Mouse (Mus musculus) lung, postnatal 0 days (tissue): Measurements from ENCODE around the gene Efcab2. TPM values are rescaled to one million over a fixed set of nuclear protein-coding genes. Genes with fewer than 3 reads are reported as not detected.

Experiments
- ATAC-seq: fragments of 200-750 bp; cut with Nextera tagmentation; 2 replicates; pipeline ENCODE4 v1.8.0; 2017; ENCODE audit warnings: moderate library complexity
- DNase-seq: peaks from one replicate; pipeline ENCODE4 v3.0.0-alpha.2; 2016; ENCODE audit warnings: low spot score
- H3K27ac ChIP-seq: fragments of 300-500 bp; sonication (generic); 2 replicates; pipeline ENCODE4 v1.5.1; 2014; ENCODE audit warnings: antibody characterized with exemption, mild to moderate bottlenecking, low read length, mixed read lengths
- H3K27me3 ChIP-seq: fragments of 300-500 bp; sonication (generic); replicated peaks from 2 replicates; pipeline ENCODE4 v1.6.1; 2014; ENCODE audit warnings: low read length, mixed read lengths; ENCODE audit not compliant: insufficient read depth
- H3K36me3 ChIP-seq: fragments of 300-500 bp; sonication (generic); 2 replicates; pipeline ENCODE4 v1.6.1; 2014; ENCODE audit warnings: low read length, mixed read lengths; ENCODE audit not compliant: insufficient read depth
- H3K4me1 ChIP-seq: fragments of 300-500 bp; sonication (generic); 2 replicates; pipeline ENCODE4 v1.6.1; 2014; ENCODE audit warnings: antibody characterized with exemption, low read depth, low read length, mixed read lengths; ENCODE audit not compliant: insufficient read depth
- H3K4me2 ChIP-seq: fragments of 300-500 bp; sonication (generic); replicated peaks from 2 replicates; pipeline ENCODE4 v1.6.1; 2014; ENCODE audit warnings: low read depth, mild to moderate bottlenecking, low read length, moderate library complexity, mixed read lengths
- H3K4me3 ChIP-seq: fragments of 300-500 bp; sonication (generic); 2 replicates; pipeline ENCODE4 v1.5.1; 2014; ENCODE audit warnings: low read depth, low read length
- H3K9ac ChIP-seq: fragments of 300-500 bp; sonication (generic); replicated peaks from 2 replicates; pipeline ENCODE4 v1.6.1; 2014; ENCODE audit warnings: low read depth, mild to moderate bottlenecking
- H3K9me3 ChIP-seq: fragments of 300-500 bp; sonication (generic); 2 replicates; pipeline ENCODE4 v1.6.1; 2016; ENCODE audit warnings: low read length, mixed read lengths
- CTCF ChIP-seq: IDR thresholded peaks from 2 replicates; pipeline ENCODE4 v1.5.1; 2016; ENCODE audit warnings: antibody characterized with exemption, mild to moderate bottlenecking
- EP300 ChIP-seq: IDR thresholded peaks from 2 replicates; pipeline ENCODE4 v1.6.1; 2016; ENCODE audit warnings: antibody characterized with exemption, mild to moderate bottlenecking, control low read depth
- WGBS: fragments of 180-500 bp; shearing (Covaris S2); extraction: QIAGEN DNeasy Blood & Tissue Kit; methylation state at CpG from one replicate; pipeline ENCODE4 v1.1.7; 2014; 5-methylcytosine and 5-hydroxymethylcytosine counted together
- polyA plus RNA-seq: library from polyadenylated mRNA; unstranded; fragments of >200 nt; fragmentation: Nextera tagmentation; extraction: Ambion mirVana; gene quantifications from 2 replicates; pipeline ENCODE4 v1.2.1, GENCODE M21; 2015

Gene Efcab2
- polyA plus RNA-seq, 1 experiment from 2014 or later, result 5.3 TPM

DNA sequence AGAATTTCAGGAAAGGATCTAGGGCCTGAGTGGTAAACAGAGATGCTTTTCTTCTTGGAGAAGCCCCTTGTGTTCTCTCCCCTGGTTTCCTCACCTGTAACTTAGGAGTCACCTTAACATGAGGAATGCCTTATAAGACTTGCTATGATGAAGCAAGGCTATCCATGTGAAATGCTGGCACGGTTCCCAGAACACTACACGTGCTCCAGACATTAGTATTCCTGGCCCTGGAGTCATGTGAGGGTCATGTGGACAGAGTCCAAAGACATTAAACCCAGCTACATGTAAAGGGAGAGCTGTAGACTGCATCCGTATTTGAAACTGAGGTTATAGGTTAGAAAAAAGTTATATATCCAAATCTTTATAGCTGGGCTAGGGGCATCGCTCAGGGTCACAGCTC is 9.5 kb upstream of the Efcab2 start:
- no peak for TF ChIP-seq CTCF
- peak; percentile 58; the same call in 1 of the 2 replicates for TF ChIP-seq EP300
- ATAC-seq (peak; percentile 89), DNase-seq (peak; percentile 83)
- H3K36me3 ChIP-seq, result no peaks in the 10 kb centered on the region
- WGBS, result 36% methylated on average over 4 of the region's 4 CpGs
- no peak overlapping the region for H3K4me2 ChIP-seq
- no peak overlapping the region for H3K27ac ChIP-seq
- H3K4me1 ChIP-seq, result no peaks in the 10 kb centered on the region
- H3K4me3 ChIP-seq, result no peak overlapping the region
- no peak overlapping the region for H3K9ac ChIP-seq
- no peaks in the 10 kb centered on the region for H3K9me3 ChIP-seq
- H3K27me3 ChIP-seq, result no peaks in the 10 kb centered on the region

DNA sequence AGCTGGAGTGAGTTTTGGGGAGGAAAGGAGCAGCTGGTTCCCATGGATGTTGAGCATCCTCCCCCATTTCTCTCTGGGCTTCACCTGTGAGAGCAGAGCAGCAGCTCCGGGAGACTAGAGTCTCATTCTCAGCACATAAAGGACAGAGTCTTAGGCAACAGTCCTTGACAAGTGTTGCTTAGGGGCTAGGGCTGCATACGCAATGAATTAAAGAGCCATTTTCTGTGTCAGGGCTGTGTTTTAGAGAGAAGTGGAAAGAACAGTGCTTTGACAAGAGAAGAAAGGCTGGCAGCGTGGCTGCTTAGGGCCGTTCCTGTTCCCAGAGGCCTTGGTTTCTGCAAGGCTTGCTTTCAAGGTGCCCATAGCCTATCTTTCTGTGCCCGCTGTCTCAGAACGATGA is 6.0 kb upstream of the Efcab2 start:
- H3K9me3 ChIP-seq, result no peaks in the 10 kb centered on the region
- 79% methylated on average over 6 of the region's 6 CpGs for WGBS
- ATAC-seq (no peak), DNase-seq (no peak)
- no peaks in the 10 kb centered on the region for H3K4me1 ChIP-seq
- H3K27me3 ChIP-seq, result no peaks in the 10 kb centered on the region
- no peak for TF ChIP-seq CTCF
- TF ChIP-seq EP300, result no peak
- no peak overlapping the region for H3K4me2 ChIP-seq
- H3K36me3 ChIP-seq, result no peaks in the 10 kb centered on the region
- no peak overlapping the region for H3K27ac ChIP-seq
- no peak overlapping the region for H3K4me3 ChIP-seq
- H3K9ac ChIP-seq, result no peak overlapping the region

DNA sequence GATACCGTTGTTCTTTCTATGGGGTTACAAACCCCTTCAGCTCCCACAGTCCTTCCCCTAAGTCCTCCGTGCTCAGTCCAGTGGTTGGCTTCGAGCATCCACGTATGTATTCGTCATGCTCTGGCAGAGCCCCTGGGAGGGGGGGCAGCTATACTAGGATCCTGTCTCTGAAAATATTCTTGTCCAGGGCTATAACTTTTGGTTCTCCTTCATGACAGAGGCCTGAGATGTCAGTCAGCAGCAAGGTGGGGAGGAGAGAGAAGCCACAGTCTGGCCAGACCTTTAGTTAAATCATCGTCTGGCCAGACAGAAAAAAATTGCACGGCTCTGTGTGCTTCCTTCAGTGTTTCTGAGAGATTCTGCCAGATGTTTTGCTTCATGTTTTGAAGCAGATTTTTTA is 5.2 kb upstream of the Efcab2 start:
- ATAC-seq (no peak), DNase-seq (no peak)
- Histone ChIP-seq H3K36me3 (no peaks in the 10 kb centered on the region), H3K4me1 (no peaks in the 10 kb centered on the region), H3K9me3 (no peaks in the 10 kb centered on the region), H3K27me3 (no peaks in the 10 kb centered on the region), H3K4me3 (no peak overlapping the region), H3K4me2 (no peak overlapping the region), H3K9ac (no peak overlapping the region), H3K27ac (no peak overlapping the region)
- TF ChIP-seq CTCF (no peak), EP300 (no peak)
- WGBS, result 59% methylated on average over 7 of the region's 7 CpGs

DNA sequence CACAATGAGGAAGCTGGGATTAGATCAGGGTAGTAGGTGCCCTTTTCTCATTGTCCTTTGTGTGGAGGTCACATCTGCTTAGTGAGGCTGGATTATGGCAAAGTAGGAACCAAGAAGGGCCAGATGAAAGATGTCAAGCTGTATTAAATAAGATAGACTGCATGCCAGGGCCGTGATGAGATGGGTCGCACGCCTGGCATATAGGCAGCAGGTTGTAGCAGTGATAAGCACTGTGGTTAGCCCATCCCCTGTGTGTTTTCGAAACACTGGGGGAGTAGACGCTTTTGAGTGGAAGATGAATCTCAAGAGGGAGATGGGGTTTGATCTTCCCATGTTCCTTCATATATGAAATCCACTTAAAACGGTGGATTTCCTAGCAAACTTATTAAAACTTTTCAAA is 3.9 kb upstream of the Efcab2 start:
- Histone ChIP-seq H3K27me3 (no peaks in the 10 kb centered on the region), H3K36me3 (no peaks in the 10 kb centered on the region), H3K4me3 (no peak overlapping the region), H3K27ac (no peak overlapping the region), H3K4me1 (no peaks in the 10 kb centered on the region), H3K9me3 (no peaks in the 10 kb centered on the region), H3K4me2 (no peak overlapping the region), H3K9ac (no peak overlapping the region)
- ATAC-seq (no peak), DNase-seq (no peak)
- TF ChIP-seq EP300, result no peak
- TF ChIP-seq CTCF, result no peak
- WGBS, result 84% methylated on average over 6 of the region's 6 CpGs

DNA sequence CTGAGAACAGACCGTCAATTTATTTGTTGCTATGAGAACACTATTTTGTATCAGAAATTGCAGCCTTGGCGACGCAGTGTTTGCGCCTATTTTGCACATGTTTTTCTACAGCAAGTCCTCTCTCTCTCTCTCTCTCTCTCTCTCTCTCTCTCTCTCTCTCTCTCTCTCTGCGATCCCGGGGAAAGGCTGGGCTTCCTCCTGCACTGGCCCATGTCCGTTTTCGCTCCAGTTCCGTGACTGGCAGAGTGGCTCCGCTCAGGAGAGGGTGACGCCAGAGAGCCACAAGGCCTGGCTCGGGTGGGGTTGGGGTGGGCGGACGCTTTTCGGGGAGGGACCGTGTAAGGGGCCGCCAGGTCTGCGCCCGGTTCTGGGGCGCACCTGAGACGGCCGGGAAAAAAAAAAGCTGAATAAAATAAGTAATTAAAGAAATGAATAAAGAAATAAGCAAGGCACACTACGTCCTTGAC is 407 bp upstream of the Efcab2 start:
- 1% methylated on average over 23 of the region's 23 CpGs for WGBS
- H3K36me3 ChIP-seq, result no peaks in the 10 kb centered on the region
- no peaks in the 10 kb centered on the region for H3K27me3 ChIP-seq
- H3K9me3 ChIP-seq, result no peaks in the 10 kb centered on the region
- peak overlapping the region; percentile 100 for H3K9ac ChIP-seq
- DNase-seq (peak; percentile 95), ATAC-seq (peak; percentile 82)
- TF ChIP-seq CTCF, result 0 out of 2 replicates have a peak, but pooled peaks have one; percentile 33
- TF ChIP-seq EP300, result peak; percentile 60
- peak overlapping the region; percentile 100 for H3K27ac ChIP-seq
- peak overlapping the region; percentile 77 for H3K4me2 ChIP-seq
- H3K4me1 ChIP-seq, result no peaks in the 10 kb centered on the region
- H3K4me3 ChIP-seq, result peak overlapping the region; percentile 77

DNA sequence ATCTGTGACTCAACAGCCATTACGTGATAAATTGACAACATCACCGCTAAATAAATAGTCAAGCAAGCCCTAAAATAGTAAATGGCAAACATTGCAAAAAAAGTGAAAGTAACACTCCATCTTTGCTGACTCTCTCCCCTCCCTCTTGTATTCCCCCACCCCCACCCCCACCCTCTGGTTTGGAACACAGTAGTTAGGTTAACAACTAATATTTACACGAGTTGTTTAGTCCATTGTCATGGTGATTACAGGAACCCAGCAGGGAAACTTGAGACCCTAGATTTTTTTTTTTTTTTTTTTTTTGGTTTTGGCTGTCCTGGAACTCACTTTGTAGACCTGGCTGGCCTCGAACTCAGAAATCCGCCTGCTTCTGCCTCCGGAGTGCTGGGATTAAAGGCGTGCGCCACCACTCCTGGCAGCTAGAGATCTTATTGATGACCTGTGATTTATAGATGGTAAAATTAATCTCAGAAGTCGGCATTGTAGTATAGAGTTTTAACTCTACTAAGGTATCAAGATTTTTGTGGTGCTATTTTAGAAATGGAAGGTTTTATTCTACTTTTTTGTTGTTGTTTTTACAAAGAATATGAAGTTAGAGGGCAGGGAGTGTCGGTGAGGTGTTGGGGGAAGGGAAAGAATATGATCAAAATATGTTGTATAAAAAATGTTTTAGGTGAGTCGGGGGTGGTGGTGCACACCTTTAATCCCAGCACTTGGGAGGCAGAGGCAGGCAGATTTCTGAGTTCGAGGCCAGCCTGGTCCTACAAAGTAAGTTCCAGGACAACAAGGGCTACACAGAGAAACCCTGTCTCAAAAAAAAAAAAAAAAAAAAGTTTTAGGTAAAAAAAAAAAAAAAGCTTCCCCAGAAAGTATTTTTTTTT is 1.1 kb downstream of the Efcab2 start:
- no peak for DNase-seq
- Histone ChIP-seq H3K4me2 (peak overlapping the region; percentile 77), H3K36me3 (no peaks in the 10 kb centered on the region), H3K27me3 (no peaks in the 10 kb centered on the region), H3K4me1 (no peaks in the 10 kb centered on the region), H3K4me3 (peak overlapping the region; percentile 77), H3K9ac (peak overlapping the region; percentile 100), H3K9me3 (no peaks in the 10 kb centered on the region), H3K27ac (peak overlapping the region; percentile 100)
- ATAC-seq, result peak; percentile 24
- TF ChIP-seq EP300 (no peak), CTCF (no peak)
- WGBS, result 56% methylated on average over 12 of the region's 12 CpGs
